Mouse (Mus musculus) CH12.LX (cell line): ENCODE measurements around the gene Mrps23. TPM values are rescaled to one million over a fixed set of nuclear protein-coding genes. Genes with fewer than 3 reads are reported as not detected.

ENCODE experiments used
- DNase-seq: peaks from one replicate; pipeline ENCODE4 v3.0.0-alpha.2; 2013; ENCODE audit errors: extremely low read depth
- H3K27ac ChIP-seq: 2 replicates; pipeline ENCODE4 v1.5.1; 2012; ENCODE audit warnings: low read depth, mild to moderate bottlenecking, control low read depth, moderate library complexity; ENCODE audit not compliant: insufficient read depth
- H3K27me3 ChIP-seq: replicated peaks from 2 replicates; pipeline ENCODE3; 2012; ENCODE audit warnings: inconsistent platforms
- H3K36me3 ChIP-seq, 2 experiments: replicated peaks in 1 of 2; 2 replicates each; pipeline versions ENCODE3 to v1.6.1; 2012; ENCODE audit warnings: inconsistent platforms in 1 of 2, low read length in 1 of 2, mild to moderate bottlenecking in 1 of 2, mixed read lengths in 1 of 2, moderate library complexity in 1 of 2; ENCODE audit not compliant: control insufficient read depth in 1 of 2, insufficient read depth in 1 of 2
- H3K4me1 ChIP-seq, 2 experiments: 2 replicates each; pipeline ENCODE4 v1.6.1; 2012; ENCODE audit warnings: inconsistent platforms in 1 of 2, moderate library complexity in 1 of 2; ENCODE audit not compliant: insufficient read depth in 2 of 2, control insufficient read depth in 1 of 2
- H3K4me2 ChIP-seq: 2 replicates; pipeline ENCODE4 v1.6.1; 2012; ENCODE audit warnings: low read depth, mild to moderate bottlenecking, control low read depth; ENCODE audit not compliant: poor library complexity, insufficient read depth, severe bottlenecking
- H3K4me3 ChIP-seq, 3 experiments: fragments of 150-350 bp in 1 of 3; sonication (generic) in 1 of 3; replicated peaks in 1 of 3; 2 replicates each; pipeline versions ENCODE3 to v1.5.1; 2011 to 2012; ENCODE audit warnings: low read depth in 2 of 3, low read length in 2 of 3, mild to moderate bottlenecking in 2 of 3, moderate library complexity in 2 of 3, control low read depth in 1 of 3, improper control_type of control experiment in 1 of 3, inconsistent platforms in 1 of 3, mixed read lengths in 1 of 3; ENCODE audit not compliant: poor library complexity in 1 of 3
- H3K79me2 ChIP-seq: replicated peaks from 2 replicates; pipeline ENCODE4 v1.6.1; 2012; ENCODE audit warnings: mild to moderate bottlenecking, moderate library complexity; ENCODE audit not compliant: control insufficient read depth, poor library complexity, insufficient read depth, severe bottlenecking; ENCODE audit errors: extremely low read depth
- H3K9ac ChIP-seq: 2 replicates; pipeline ENCODE4 v1.6.1; 2012; ENCODE audit warnings: low read depth, mild to moderate bottlenecking, control low read depth, moderate library complexity; ENCODE audit not compliant: insufficient read depth
- H3K9me3 ChIP-seq: replicated peaks from 2 replicates; pipeline ENCODE3; 2012; ENCODE audit warnings: low read length, inconsistent platforms, mixed read lengths
- BHLHE40 ChIP-seq: IDR thresholded peaks from 2 replicates; pipeline ENCODE4 v1.6.1; 2011; ENCODE audit warnings: mild to moderate bottlenecking, low read depth, low read length, improper control_type of control experiment
- CHD1 ChIP-seq: IDR thresholded peaks from 2 replicates; pipeline ENCODE4 v1.6.1; 2012; ENCODE audit warnings: low read depth, low read length, improper control_type of control experiment, inconsistent platforms
- CHD2 ChIP-seq: IDR thresholded peaks from 2 replicates; pipeline ENCODE4 v1.6.1; 2011; ENCODE audit warnings: low read length, improper control_type of control experiment
- CTCF ChIP-seq, 2 experiments: IDR thresholded peaks in 1 of 2; conservative IDR thresholded peaks in 1 of 2; 2 replicates each; pipeline ENCODE4 v1.5.1; 2011 to 2012; ENCODE audit warnings: low read depth in 2 of 2, low read length in 2 of 2, improper control_type of control experiment in 1 of 2, inconsistent platforms in 1 of 2, mild to moderate bottlenecking in 1 of 2, moderate library complexity in 1 of 2
- E2F4 ChIP-seq: IDR thresholded peaks from 2 replicates; pipeline ENCODE4 v1.6.1; 2011; ENCODE audit warnings: low read depth, low read length, improper control_type of control experiment; ENCODE audit not compliant: insufficient replicate concordance
- EP300 ChIP-seq: IDR thresholded peaks from 2 replicates; pipeline ENCODE4 v1.6.1; 2011; ENCODE audit warnings: low read length, improper control_type of control experiment
- HCFC1 ChIP-seq: IDR thresholded peaks from 2 replicates; pipeline ENCODE4 v1.6.1; 2012; ENCODE audit warnings: low read depth, mild to moderate bottlenecking, inconsistent platforms, low read length, improper control_type of control experiment
- IRF4 ChIP-seq: IDR thresholded peaks from 2 replicates; pipeline ENCODE4 v1.6.1; 2014; ENCODE audit warnings: low read depth, mild to moderate bottlenecking, inconsistent platforms, low read length, improper control_type of control experiment
- JUN ChIP-seq: IDR thresholded peaks from 2 replicates; pipeline ENCODE4 v1.6.1; 2011; ENCODE audit warnings: low read depth, mild to moderate bottlenecking, low read length, improper control_type of control experiment, moderate library complexity; ENCODE audit not compliant: insufficient read depth
- KAT2A ChIP-seq: IDR thresholded peaks from 2 replicates; pipeline ENCODE4 v1.6.1; 2012; ENCODE audit warnings: low read length, improper control_type of control experiment, inconsistent platforms; ENCODE audit not compliant: insufficient replicate concordance
- MAFK ChIP-seq: IDR thresholded peaks from 2 replicates; pipeline ENCODE4 v1.6.1; 2011; ENCODE audit warnings: low read length, improper control_type of control experiment; ENCODE audit not compliant: insufficient replicate concordance
- MAZ ChIP-seq: IDR thresholded peaks from 2 replicates; pipeline ENCODE4 v1.6.1; 2012; ENCODE audit warnings: low read depth, mild to moderate bottlenecking, inconsistent platforms, low read length, improper control_type of control experiment, moderate library complexity
- NELFE ChIP-seq: IDR thresholded peaks from 2 replicates; pipeline ENCODE4 v1.6.1; 2011; ENCODE audit warnings: low read depth, low read length, improper control_type of control experiment
- NRF1 ChIP-seq: IDR thresholded peaks from 2 replicates; pipeline ENCODE4 v1.6.1; 2014; ENCODE audit warnings: low read depth, mild to moderate bottlenecking, inconsistent platforms, low read length, improper control_type of control experiment, moderate library complexity
- PAX5 ChIP-seq: IDR thresholded peaks from 2 replicates; pipeline ENCODE4 v1.6.1; 2012; ENCODE audit warnings: low read length, inconsistent platforms, mixed read lengths
- POLR2A ChIP-seq: IDR thresholded peaks from 2 replicates; pipeline ENCODE4 v1.6.1; 2011; ENCODE audit warnings: low read depth, mild to moderate bottlenecking, improper control_type of control experiment, low read length
- POLR2AphosphoS2 ChIP-seq: IDR thresholded peaks from 2 replicates; pipeline ENCODE4 v1.6.1; 2011; ENCODE audit warnings: low read depth, low read length, improper control_type of control experiment
- RCOR1 ChIP-seq: conservative IDR thresholded peaks from 2 replicates; pipeline ENCODE4 v1.6.1; 2012; ENCODE audit warnings: low read depth, mild to moderate bottlenecking, inconsistent platforms, low read length, improper control_type of control experiment
- SIN3A ChIP-seq: IDR thresholded peaks from 2 replicates; pipeline ENCODE4 v1.6.1; 2012; ENCODE audit warnings: low read length, improper control_type of control experiment, inconsistent platforms
- SMC3 ChIP-seq: IDR thresholded peaks from 2 replicates; pipeline ENCODE4 v1.6.1; 2011; ENCODE audit warnings: low read depth, low read length, improper control_type of control experiment
- TBP ChIP-seq: conservative IDR thresholded peaks from 2 replicates; pipeline ENCODE4 v1.6.1; 2011; ENCODE audit warnings: low read depth, low read length, improper control_type of control experiment
- UBTF ChIP-seq: IDR thresholded peaks from 2 replicates; pipeline ENCODE4 v1.6.1; 2012; ENCODE audit warnings: low read depth, mild to moderate bottlenecking, inconsistent platforms, low read length, improper control_type of control experiment, moderate library complexity
- ZC3H11A ChIP-seq: IDR thresholded peaks from 2 replicates; pipeline ENCODE4 v1.6.1; 2012; ENCODE audit warnings: low read depth, mild to moderate bottlenecking, inconsistent platforms, low read length, improper control_type of control experiment
- ZKSCAN1 ChIP-seq: IDR thresholded peaks from 2 replicates; pipeline ENCODE4 v1.6.1; 2012; ENCODE audit warnings: low read depth, inconsistent platforms, low read length, improper control_type of control experiment, borderline replicate concordance
- ZNF384 ChIP-seq: IDR thresholded peaks from 2 replicates; pipeline ENCODE4 v1.6.1; 2012; ENCODE audit warnings: low read depth, low read length, improper control_type of control experiment, inconsistent platforms
- dilution Hi-C: fragments of 300-500 bp; cut with MboI; formaldehyde crosslinking; loops from 2 replicates; pipeline ENCODE4 v1.14.3; 2020; ENCODE audit warnings: low sequenced_read_pairs; ENCODE audit not compliant: extremely low pct_unique_long_range_greater_than_20kb, extremely low pct_ligation_motif_present
- in situ Hi-C: fragments of 300-500 bp; cut with MboI; formaldehyde crosslinking; loops from 3 replicates; pipeline ENCODE4 v1.14.3; 2019; ENCODE audit warnings: low sequenced_read_pairs, low pct_ligation_motif_present, low pct_unique_long_range_greater_than_20kb, mixed read lengths
- polyA plus RNA-seq: library from polyadenylated mRNA; unstranded; fragments of >175 nt; gene quantifications from 2 replicates; pipeline ENCODE4 v1.2.1, GENCODE M21; 2012; ENCODE audit warnings: low read depth; ENCODE audit not compliant: insufficient read length
- total RNA-seq, 2 experiments: library from RNA; depleted of rRNA; stranded (reverse); fragments of 300-350 nt in 1 of 2; fragments of >200 nt in 1 of 2; gene quantifications; 2 replicates each; pipeline ENCODE4 v1.2.3; 2012 to 2014

Gene Mrps23
- total and polyA plus RNA-seq, 3 experiments: 185 to 233 (median 227) TPM

DNA sequence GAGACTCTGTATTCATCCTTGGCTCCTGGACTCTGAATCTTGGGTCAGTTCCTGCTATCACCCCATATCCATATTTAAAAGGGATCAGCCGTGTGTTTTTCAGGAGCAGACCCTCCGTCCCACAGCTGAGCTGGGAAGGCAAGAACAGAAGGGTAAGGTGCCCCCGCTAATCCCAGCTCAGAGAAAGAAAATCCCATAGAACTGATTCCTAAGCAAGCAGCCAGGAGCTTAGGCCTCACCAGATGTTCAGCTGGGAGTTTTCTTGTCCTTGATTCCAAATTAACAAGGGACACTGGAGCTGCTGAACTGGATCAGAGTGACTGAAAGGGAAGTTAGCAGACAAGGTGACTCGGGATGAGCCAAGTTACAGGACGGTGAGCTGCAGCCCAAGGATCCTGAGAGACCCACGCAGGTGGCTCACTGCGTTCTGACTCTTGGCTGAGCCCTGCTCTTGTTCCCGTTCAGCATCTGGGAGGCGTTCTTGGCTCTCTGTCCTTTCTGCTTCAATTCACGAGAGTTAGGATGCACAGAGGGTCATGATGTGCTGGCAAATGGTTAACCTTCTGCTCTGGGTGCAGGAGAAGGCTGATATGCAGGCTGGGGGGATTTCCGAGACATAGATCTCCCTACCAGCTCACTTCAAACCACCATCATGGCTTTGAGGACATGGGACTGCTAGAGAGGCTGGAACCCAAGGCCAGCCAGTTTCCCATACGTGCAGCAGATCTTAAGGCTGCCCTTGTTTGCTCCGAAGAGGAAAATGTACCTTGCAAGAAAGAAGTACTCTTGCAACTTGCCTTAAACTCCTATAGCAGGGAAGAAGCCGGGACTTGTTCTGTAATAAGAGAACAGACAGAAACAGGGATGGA, 17.9 kb upstream of the Mrps23 start:
- DNase-seq: no peak
- Histone ChIP-seq H3K4me1 (peaks cover 5 to 39% of the 10 kb centered on the region in 2 experiments; a peak in 2 of 4 replicates), H3K9ac (no peak overlapping the region), H3K4me2 (no peak overlapping the region), H3K27me3 (peaks cover 68% of the 10 kb centered on the region), H3K79me2 (no peaks in the 10 kb centered on the region), H3K4me3 (no peak overlapping the region), H3K36me3 (no peaks in the 10 kb centered on the region), H3K27ac (no peak overlapping the region), H3K9me3 (no peaks in the 10 kb centered on the region)
- dilution Hi-C loops: loop anchor here (25.0 kb wide), 1 partner anchor 124 kb away; the partner anchor contains the start of gene Vezf1
- in situ Hi-C loops: no loop called here
- TF ChIP-seq HCFC1: no peak
- no peak for TF ChIP-seq ZNF384
- TF ChIP-seq ZC3H11A: no peak
- TF ChIP-seq MAZ: no peak
- no peak for TF ChIP-seq ZKSCAN1
- TF ChIP-seq SIN3A: no peak
- TF ChIP-seq PAX5: no peak
- TF ChIP-seq TBP: no peak
- TF ChIP-seq IRF4: no peak
- no peak for TF ChIP-seq BHLHE40
- no peak for TF ChIP-seq MAFK
- TF ChIP-seq CHD2: no peak
- TF ChIP-seq JUN: no peak
- no peak for TF ChIP-seq EP300

- no peaks in the 10 kb centered on the region for H3K79me2 ChIP-seq
- no peaks in the 10 kb centered on the region for H3K9me3 ChIP-seq
- H3K36me3 ChIP-seq: no peaks in the 10 kb centered on the region
- peaks cover 72% of the 10 kb centered on the region for H3K27me3 ChIP-seq
- H3K4me1 ChIP-seq: peaks cover 5 to 39% of the 10 kb centered on the region in 2 experiments; a peak in 2 of 4 replicates
- TF ChIP-seq POLR2A: no peak
- TF ChIP-seq ZKSCAN1: no peak
- no peak for TF ChIP-seq BHLHE40
- no peak for TF ChIP-seq CHD1
- no peak for TF ChIP-seq E2F4
- TF ChIP-seq RCOR1: no peak
- TF ChIP-seq KAT2A: no peak
- no peak for TF ChIP-seq TBP
- no peak for TF ChIP-seq CTCF (conservative IDR thresholded peaks at IDR 0.05 in 1 of 2, IDR thresholded peaks at IDR 0.05 in 1 of 2; ENCODE audit: low read depth in 2 of 2, low read length in 2 of 2)
- TF ChIP-seq CHD2: no peak
- TF ChIP-seq POLR2AphosphoS2: no peak
- no peak for TF ChIP-seq NELFE
- no peak for TF ChIP-seq SMC3
- TF ChIP-seq NRF1: no peak
- TF ChIP-seq UBTF: no peak
- no peak for TF ChIP-seq HCFC1
- dilution Hi-C loops (loop anchor here (25.0 kb wide), 1 partner anchor 125 kb away; the partner anchor contains the start of gene Vezf1), in situ Hi-C loops (no loop called here)
- H3K4me2 ChIP-seq: peak overlapping the region; percentile 80
- no peak overlapping the region for H3K27ac ChIP-seq
- H3K4me3 ChIP-seq: no peak overlapping the region
- no peak overlapping the region for H3K9ac ChIP-seq
- DNase-seq: no peak
These were observed 17.3 kb upstream of the Mrps23 start for GRCm38 (mm10) chr11:88186947-88187243.
